Mouse (Mus musculus) ES-Bruce4 (cell line): ENCODE results near the gene Lysmd1. TPM values are rescaled to one million over a fixed set of nuclear protein-coding genes. Genes with fewer than 3 reads are reported as not detected.

Source experiments
- H3K27ac ChIP-seq: 2 replicates; pipeline ENCODE4 v1.5.1; 2012; ENCODE audit warnings: low read length, inconsistent platforms; ENCODE audit not compliant: insufficient read depth
- H3K27me3 ChIP-seq: 2 replicates; pipeline ENCODE4 v1.6.1; 2012; ENCODE audit warnings: mild to moderate bottlenecking, low read length, inconsistent platforms; ENCODE audit not compliant: control insufficient read depth, poor library complexity, insufficient read depth, severe bottlenecking
- H3K36me3 ChIP-seq: 2 replicates; pipeline ENCODE4 v1.6.1; 2012; ENCODE audit warnings: inconsistent platforms, mild to moderate bottlenecking, low read length, moderate library complexity; ENCODE audit not compliant: control insufficient read depth, poor library complexity, insufficient read depth, severe bottlenecking
- H3K4me1 ChIP-seq: one replicate; pipeline ENCODE4 v1.8.1; 2011; ENCODE audit warnings: low read length; ENCODE audit not compliant: control insufficient read depth, insufficient read depth
- H3K4me3 ChIP-seq: 2 replicates; pipeline ENCODE4 v1.5.1; 2011; ENCODE audit warnings: low read depth, mild to moderate bottlenecking, low read length
- H3K9ac ChIP-seq: 2 replicates; pipeline ENCODE4 v1.6.1; 2012; ENCODE audit warnings: low read depth, mild to moderate bottlenecking, inconsistent platforms; ENCODE audit not compliant: poor library complexity, severe bottlenecking
- H3K9me3 ChIP-seq: replicated peaks from 2 replicates; pipeline ENCODE4 v1.6.1; 2012; ENCODE audit warnings: mild to moderate bottlenecking, low read length, inconsistent platforms; ENCODE audit not compliant: control insufficient read depth, poor library complexity, insufficient read depth, severe bottlenecking
- CTCF ChIP-seq: IDR thresholded peaks from one replicate; pipeline ENCODE4 v1.8.1; 2011; ENCODE audit warnings: low read depth, low read length
- EP300 ChIP-seq: IDR thresholded peaks from 2 replicates; pipeline ENCODE4 v1.6.1; 2011; ENCODE audit warnings: low read depth, low read length; ENCODE audit not compliant: insufficient read depth
- POLR2A ChIP-seq: IDR thresholded peaks from one replicate; pipeline ENCODE4 v1.8.1; 2011; ENCODE audit warnings: low read length; ENCODE audit not compliant: insufficient read depth
- polyA plus RNA-seq: library from polyadenylated mRNA; stranded (reverse); fragments of >200 nt; gene quantifications from 2 replicates; pipeline ENCODE4 v1.2.4, GENCODE M21; 2011; ENCODE audit warnings: low read depth; ENCODE audit not compliant: missing spikeins, insufficient read depth, insufficient read length

The Lysmd1 gene
- polyA plus RNA-seq, 1 experiment: 5.7 TPM

- TF ChIP-seq CTCF (no peak), EP300 (no peak), POLR2A (no peak)
- Histone ChIP-seq H3K4me1 (peaks cover 4% of the 10 kb centered on the region), H3K4me3 (no peak overlapping the region), H3K9ac (no peak overlapping the region), H3K36me3 (peaks cover 2% of the 10 kb centered on the region; the same call in 1 of the 2 replicates), H3K27ac (no peak overlapping the region), H3K27me3 (no peaks in the 10 kb centered on the region), H3K9me3 (no peaks in the 10 kb centered on the region)
Observed at GRCm38 (mm10) chr3:95179890-95180289, 46.0 kb downstream of the Lysmd1 start.

GRCm38 (mm10) chr3:95181841-95182240, 48.0 kb downstream of the Lysmd1 start:
- Histone ChIP-seq H3K9me3 (no peaks in the 10 kb centered on the region), H3K27ac (no peak overlapping the region), H3K4me3 (no peak overlapping the region), H3K36me3 (peaks cover 2% of the 10 kb centered on the region; the same call in 1 of the 2 replicates), H3K9ac (no peak overlapping the region), H3K4me1 (peaks cover 4% of the 10 kb centered on the region), H3K27me3 (no peaks in the 10 kb centered on the region)
- no peak for TF ChIP-seq POLR2A
- no peak for TF ChIP-seq CTCF
- TF ChIP-seq EP300: no peak

GRCm38 (mm10) chr3:95184796-95185577, 51.1 kb downstream of the Lysmd1 start:
- H3K36me3 ChIP-seq: peaks cover 16% of the 10 kb centered on the region

GRCm38 (mm10) chr3:95186100-95186499, 52.2 kb downstream of the Lysmd1 start:
- TF ChIP-seq CTCF: no peak
- no peak for TF ChIP-seq POLR2A
- TF ChIP-seq EP300: no peak
- no peaks in the 10 kb centered on the region for H3K27me3 ChIP-seq

More at GRCm38 (mm10) chr3:95184796-95185577, 51.1 kb downstream of the Lysmd1 start:
- Histone ChIP-seq H3K9me3 (no peaks in the 10 kb centered on the region), H3K27me3 (no peaks in the 10 kb centered on the region), H3K4me1 (no peaks in the 10 kb centered on the region), H3K9ac (no peak overlapping the region), H3K4me3 (no peak overlapping the region), H3K27ac (no peak overlapping the region)
- no peak for TF ChIP-seq POLR2A

GRCm38 (mm10) chr3:95186888-95187287, 53.0 kb downstream of the Lysmd1 start:
- H3K4me1 ChIP-seq: no peaks in the 10 kb centered on the region
- H3K27me3 ChIP-seq: no peaks in the 10 kb centered on the region
- H3K9ac ChIP-seq: no peak overlapping the region
- TF ChIP-seq CTCF (no peak), EP300 (no peak), POLR2A (no peak)
- peaks cover 16% of the 10 kb centered on the region for H3K36me3 ChIP-seq
- no peak overlapping the region for H3K4me3 ChIP-seq
- no peak overlapping the region for H3K27ac ChIP-seq
- no peaks in the 10 kb centered on the region for H3K9me3 ChIP-seq

More at GRCm38 (mm10) chr3:95186100-95186499, 52.2 kb downstream of the Lysmd1 start:
- no peak overlapping the region for H3K9ac ChIP-seq
- no peak overlapping the region for H3K4me3 ChIP-seq
- no peaks in the 10 kb centered on the region for H3K9me3 ChIP-seq
- no peak overlapping the region for H3K27ac ChIP-seq
- no peaks in the 10 kb centered on the region for H3K4me1 ChIP-seq
- peaks cover 16% of the 10 kb centered on the region for H3K36me3 ChIP-seq

Other genes starting within 250 kb of the Lysmd1 start
- 331 and 345 TPM in 2 replicates for gene Psmb4, start 247.1 kb upstream of the Lysmd1 start, polyA plus RNA-seq
- gene Selenbp1, start 201.0 kb upstream of the Lysmd1 start, polyA plus RNA-seq: 0.68 and 1.3 TPM in 2 replicates
- 24.8 and 25.1 TPM in 2 replicates for gene Rfx5, start 180.0 kb upstream of the Lysmd1 start, polyA plus RNA-seq
- 11.3 and 12.8 TPM in 2 replicates for gene Pi4kb, start 159.4 kb upstream of the Lysmd1 start, polyA plus RNA-seq
- gene Zfp687, start 118.6 kb upstream of the Lysmd1 start, polyA plus RNA-seq: 37.7 and 56.5 TPM in 2 replicates
- gene Psmd4, start 91.5 kb upstream of the Lysmd1 start, polyA plus RNA-seq: 286 and 316 TPM in 2 replicates
- gene Pip5k1a, start 27.2 kb upstream of the Lysmd1 start, polyA plus RNA-seq: 53.9 and 63.5 TPM in 2 replicates
- gene Vps72, start 23.1 kb upstream of the Lysmd1 start, polyA plus RNA-seq: 78.0 and 83.5 TPM in 2 replicates
- gene Tmod4, start 9.6 kb upstream of the Lysmd1 start, polyA plus RNA-seq: 0.90 TPM in 1 of 2 replicates, not detected in the other
- 48.5 and 52.1 TPM in 2 replicates for gene Scnm1, start 77 bp upstream of the Lysmd1 start, polyA plus RNA-seq
- gene Tnfaip8l2, start 8.3 kb downstream of the Lysmd1 start, polyA plus RNA-seq: not detected in 2 replicates
- 13.3 and 18.8 TPM in 2 replicates for gene Sema6c, start 26.4 kb downstream of the Lysmd1 start, polyA plus RNA-seq
- 39.8 and 49.0 TPM in 2 replicates for gene Gabpb2, start 83.8 kb downstream of the Lysmd1 start, polyA plus RNA-seq
- 57.4 and 65.6 TPM in 2 replicates for gene Cdc42se1, start 94.6 kb downstream of the Lysmd1 start, polyA plus RNA-seq
- 13.1 and 15.5 TPM in 2 replicates for gene Mllt11, start 98.1 kb downstream of the Lysmd1 start, polyA plus RNA-seq
- 1.2 and 2.1 TPM in 2 replicates for gene Gm128, start 107.5 kb downstream of the Lysmd1 start, polyA plus RNA-seq
- 4.1 and 4.8 TPM in 2 replicates for gene Bnipl, start 117.1 kb downstream of the Lysmd1 start, polyA plus RNA-seq
- gene Mindy1, start 147.3 kb downstream of the Lysmd1 start, polyA plus RNA-seq: 43.6 and 48.0 TPM in 2 replicates
- 42.9 and 43.9 TPM in 2 replicates for gene Prune1, start 148.0 kb downstream of the Lysmd1 start, polyA plus RNA-seq
- gene Anxa9, start 173.1 kb downstream of the Lysmd1 start, polyA plus RNA-seq: 1.9 and 2.0 TPM in 2 replicates
- 99.9 and 103 TPM in 2 replicates for gene Cers2, start 180.7 kb downstream of the Lysmd1 start, polyA plus RNA-seq
- 67.9 and 73.3 TPM in 2 replicates for gene Setdb1, start 223.1 kb downstream of the Lysmd1 start, polyA plus RNA-seq